Mouse (Mus musculus) frontal cortex, postnatal 10 days (tissue): Measurements from ENCODE around the gene Dync1i2.

Source experiments
- DNase-seq, 2 experiments: peaks; one replicate each; pipeline ENCODE4 v3.0.0; 2022; ENCODE audit warnings: low spot score in 2 of 2, mixed read lengths in 1 of 2

The Dync1i2 gene

GRCm38 (mm10) chr2:71269332-71269731, 57.8 kb downstream of the Dync1i2 start:
- DNase-seq: no peak

GRCm38 (mm10) chr2:71270085-71270484, 58.6 kb downstream of the Dync1i2 start:
- no peak for DNase-seq

GRCm38 (mm10) chr2:71273955-71274679, 62.6 kb downstream of the Dync1i2 start:
- DNase-seq: no peak

GRCm38 (mm10) chr2:71275734-71276133, 64.2 kb downstream of the Dync1i2 start:
- DNase-seq: no peak

- no peak for DNase-seq
Observed at GRCm38 (mm10) chr2:71278791-71279775, 67.6 kb downstream of the Dync1i2 start.

GRCm38 (mm10) chr2:71281981-71282380, 70.5 kb downstream of the Dync1i2 start:
- no peak for DNase-seq

GRCm38 (mm10) chr2:71290107-71290775, 78.7 kb downstream of the Dync1i2 start:
- DNase-seq: peak in 1 of 2 experiments; percentile 30

- DNase-seq: no peak
Observed at GRCm38 (mm10) chr2:71291566-71291965, 80.1 kb downstream of the Dync1i2 start.

GRCm38 (mm10) chr2:71293983-71294382, 82.5 kb downstream of the Dync1i2 start:
- DNase-seq: no peak

GRCm38 (mm10) chr2:71294489-71294888, 83.0 kb downstream of the Dync1i2 start:
- no peak for DNase-seq

GRCm38 (mm10) chr2:71295844-71296243, 84.3 kb downstream of the Dync1i2 start:
- DNase-seq: no peak

- no peak for DNase-seq
Observed at GRCm38 (mm10) chr2:71297501-71297900, 86.0 kb downstream of the Dync1i2 start.

- no peak for DNase-seq
Observed at GRCm38 (mm10) chr2:71298729-71299128, 87.2 kb downstream of the Dync1i2 start.

GRCm38 (mm10) chr2:71302156-71302663, 90.7 kb downstream of the Dync1i2 start:
- no peak for DNase-seq

GRCm38 (mm10) chr2:71303221-71303620, 91.7 kb downstream of the Dync1i2 start:
- DNase-seq: no peak

- no peak for DNase-seq
Observed at GRCm38 (mm10) chr2:71304821-71305220, 93.3 kb downstream of the Dync1i2 start.

- DNase-seq: no peak
Observed at GRCm38 (mm10) chr2:71306357-71306756, 94.9 kb downstream of the Dync1i2 start.

GRCm38 (mm10) chr2:71309726-71310125, 98.2 kb downstream of the Dync1i2 start:
- no peak for DNase-seq

- no peak for DNase-seq
Observed at GRCm38 (mm10) chr2:71312067-71312466, 100.6 kb downstream of the Dync1i2 start.
